Mouse (Mus musculus) CD4-positive, CD25-positive, alpha-beta regulatory T cell (primary cell): ENCODE results near the gene Setd1b. TPM values are rescaled to one million over a fixed set of nuclear protein-coding genes. Genes with fewer than 3 reads are reported as not detected.

Source experiments
- polyA plus RNA-seq: library from polyadenylated mRNA; unstranded; fragments of 100-300 nt; shearing (Covaris generic); gene quantifications from one replicate; pipeline ENCODE4 v1.2.1, GENCODE M21; 2017

Gene Setd1b
- polyA plus RNA-seq, result 7.5 TPM

GRCm38 (mm10) chr5:123142161-123143157 is at the start of gene Setd1b:
TSS of gene Setd1b (plus strand) at chr5:123142193.

GRCm38 (mm10) chr5:123132308-123133071 is 9.5 kb upstream of the Setd1b start, which contains the start of gene Rhof:
TSS of gene Rhof (minus strand) at chr5:123132692.

GRCm38 (mm10) chr5:123169284-123169683 is 27.3 kb downstream of the Setd1b start, which contains the start of gene Psmd9:
TSS of gene Psmd9 (plus strand) at chr5:123169413.

GRCm38 (mm10) chr5:123182651-123183050 is 40.7 kb downstream of the Setd1b start, which contains the start of gene Hpd:
TSS of gene Hpd (minus strand) at chr5:123182727.

Other genes starting within 250 kb of the Setd1b start
- 30.9 TPM for gene Kdm2b, start 152.4 kb upstream of the Setd1b start, polyA plus RNA-seq
- 122 TPM for gene Orai1, start 127.1 kb upstream of the Setd1b start, polyA plus RNA-seq
- gene Morn3, start 95.2 kb upstream of the Setd1b start, polyA plus RNA-seq, result 0.60 TPM
- gene Tmem120b, start 73.8 kb upstream of the Setd1b start, polyA plus RNA-seq, result 14.6 TPM
- gene Rhof, start 9.5 kb upstream of the Setd1b start, polyA plus RNA-seq, result 216 TPM
- gene Psmd9, start 27.2 kb downstream of the Setd1b start, polyA plus RNA-seq, result 51.1 TPM
- not detected for gene Hpd, start 40.5 kb downstream of the Setd1b start, polyA plus RNA-seq
- gene Wdr66, start 109.9 kb downstream of the Setd1b start, polyA plus RNA-seq, result 2.4 TPM
- gene Bcl7a, start 201.6 kb downstream of the Setd1b start, polyA plus RNA-seq, result 7.8 TPM